Mouse (Mus musculus) small intestine, adult 2 months (tissue): Measurements from ENCODE around the gene Gucy2g.

ENCODE experiments used
- CTCF ChIP-seq: fragments of 200-500 bp; IDR thresholded peaks from 2 replicates; pipeline ENCODE4 v1.5.1; 2012; ENCODE audit warnings: low read depth, mild to moderate bottlenecking, control low read depth, inconsistent platforms, low read length, moderate library complexity, mixed read lengths; ENCODE audit not compliant: insufficient replicate concordance, insufficient read length; ENCODE audit errors: extremely low read depth
- POLR2A ChIP-seq: fragments of 200-500 bp; IDR thresholded peaks from 2 replicates; pipeline ENCODE4 v1.6.1; 2012; ENCODE audit warnings: low read depth, mild to moderate bottlenecking, control low read depth, inconsistent platforms, low read length, moderate library complexity

- TF ChIP-seq POLR2A, result no peak
- TF ChIP-seq CTCF, result no peak
Observed at GRCm38 (mm10) chr19:55162271-55162670, 78.8 kb downstream of the Gucy2g start.
